In the genomic region with DNA sequence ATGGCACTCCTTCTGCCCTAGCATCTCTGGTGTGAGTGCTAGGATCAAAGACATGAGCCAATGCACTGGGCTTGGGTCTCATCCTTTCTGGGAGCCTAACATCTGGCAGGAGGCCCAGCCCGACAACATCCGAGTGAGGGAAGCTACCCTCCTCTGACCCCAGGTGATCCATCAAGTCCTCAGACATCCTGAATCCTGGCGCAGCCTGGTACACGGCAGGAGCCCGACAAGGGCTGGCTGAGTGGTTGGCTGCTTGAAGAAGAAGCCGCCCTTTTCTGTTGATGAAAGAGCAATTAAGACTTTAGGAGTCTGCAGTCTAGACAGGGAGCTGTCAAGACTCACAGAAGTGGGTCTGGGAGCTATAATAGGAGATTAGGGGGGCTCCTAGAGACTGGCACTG, we compare ENCODE assay signal across 12 mouse cellular contexts.
DNase-seq lines count a peak whose midpoint lies in the region; ATAC-seq and TF ChIP-seq lines count a peak whose summit lies in the region.
"Had no signal": no experiment of that assay in that cellular context is flagged by ENCODE, and none has a peak within 500 bp of the region (broad histone marks: within the 10 kb centered on the region; RNA-seq: fewer than 3 reads in every experiment).

No protein-coding gene starts in this region.

- no peak overlapping the region for H3K27ac ChIP-seq in liver, embryonic 12.5 days
- no peak overlapping the region for H3K27ac ChIP-seq in forebrain, embryonic 16.5 days (ENCODE audit: low read length)
- H3K27ac ChIP-seq in limb, embryonic 10.5 days: peak overlapping the region; percentile 89
- peak overlapping the region; percentile 93 for H3K27ac ChIP-seq in neural tube, embryonic 14.5 days (ENCODE audit: low read depth, low read length)
- H3K27ac ChIP-seq in left cerebral cortex, adult 2 months: no peak overlapping the region
- H3K27ac ChIP-seq: lung, embryonic 15.5 days had no signal

- DNase-seq in liver: peak; percentile 21
- peak; percentile 40 for DNase-seq in limb, embryonic 10.5 days (ENCODE audit: low spot score)
- no peak for DNase-seq in left cerebral cortex, adult 2 months (ENCODE audit: extremely low spot score in 1 of 2, low spot score in 2 of 2)
- DNase-seq in testis, postnatal 10 days (ENCODE audit: low spot score): no peak
- DNase-seq in layer of hippocampus, postnatal 14 days (ENCODE audit: low spot score in 2 of 2): no peak
- DNase-seq: cerebellum, adult 11 months; heart, postnatal 14 days had no signal

- ATAC-seq in liver, embryonic 12.5 days: no peak
- ATAC-seq in forebrain, embryonic 16.5 days: 0 out of 2 replicates have a peak, but pooled peaks have one; percentile 9
- no peak for ATAC-seq in neural tube, embryonic 14.5 days (ENCODE audit: low read depth)

- H3K4me1 ChIP-seq in liver, embryonic 12.5 days: peaks cover 4% of the 10 kb centered on the region; the same call in 1 of the 2 replicates
- peaks cover 41% of the 10 kb centered on the region for H3K4me1 ChIP-seq in forebrain, embryonic 16.5 days (replicated peaks; ENCODE audit: control insufficient read depth, insufficient read depth, low read length)
- H3K4me1 ChIP-seq in limb, embryonic 10.5 days: peaks cover 69% of the 10 kb centered on the region
- peaks cover 47% of the 10 kb centered on the region for H3K4me1 ChIP-seq in neural tube, embryonic 14.5 days (ENCODE audit: control insufficient read depth, insufficient read depth, low read length)

- WGBS in liver, embryonic 12.5 days (ENCODE audit: insufficient replicate concordance): 24% methylated on average over 6 of the region's 6 CpGs
- 51% methylated on average over 6 of the region's 6 CpGs for WGBS in forebrain, embryonic 16.5 days
- 5% methylated on average over 6 of the region's 6 CpGs for WGBS in limb, embryonic 10.5 days
- WGBS in neural tube, embryonic 14.5 days: 3% methylated on average over 6 of the region's 6 CpGs

- H3K4me2 ChIP-seq in liver, embryonic 12.5 days: no peak overlapping the region
- H3K4me2 ChIP-seq in forebrain, embryonic 16.5 days (ENCODE audit: low read length): no peak overlapping the region
- H3K4me2 ChIP-seq in neural tube, embryonic 14.5 days (ENCODE audit: low read depth, low read length): no peak overlapping the region
- H3K4me2 ChIP-seq: embryonic facial prominence, embryonic 13.5 days; lung, embryonic 15.5 days had no signal

- TF ChIP-seq CTCF in left cerebral cortex, adult 2 months (IDR thresholded peaks at IDR 0.05): no peak

- no peak overlapping the region for H3K4me3 ChIP-seq in liver, embryonic 12.5 days
- no peak overlapping the region for H3K4me3 ChIP-seq in forebrain, embryonic 16.5 days (replicated peaks; ENCODE audit: low read length)
- H3K4me3 ChIP-seq in limb, embryonic 10.5 days: no peak overlapping the region
- no peak overlapping the region for H3K4me3 ChIP-seq in neural tube, embryonic 14.5 days (ENCODE audit: low read depth, low read length)
- no peak overlapping the region for H3K4me3 ChIP-seq in left cerebral cortex, adult 2 months
- H3K4me3 ChIP-seq: embryonic facial prominence, embryonic 13.5 days; lung, embryonic 15.5 days had no signal

- intact Hi-C loops in left cerebral cortex, adult 2 months (cut with DNase I): loop anchor here (10.0 kb wide), 1 partner anchor 626 kb away; a partner anchor contains a TSS

- no peak overlapping the region for H3K9ac ChIP-seq in liver, embryonic 12.5 days
- H3K9ac ChIP-seq in forebrain, embryonic 16.5 days (replicated peaks; ENCODE audit: low read depth, low read length): no peak overlapping the region
- H3K9ac ChIP-seq in neural tube, embryonic 14.5 days (replicated peaks; ENCODE audit: low read depth, low read length): no peak overlapping the region
- H3K9ac ChIP-seq: embryonic facial prominence, embryonic 13.5 days; lung, embryonic 15.5 days had no signal

- H3K9me3 ChIP-seq in liver, embryonic 12.5 days (replicated peaks): no peaks in the 10 kb centered on the region
- no peaks in the 10 kb centered on the region for H3K9me3 ChIP-seq in forebrain, embryonic 16.5 days (ENCODE audit: control insufficient read depth, low read length)
- H3K9me3 ChIP-seq in limb, embryonic 10.5 days (replicated peaks): no peaks in the 10 kb centered on the region
- no peaks in the 10 kb centered on the region for H3K9me3 ChIP-seq in neural tube, embryonic 14.5 days (ENCODE audit: control insufficient read depth, low read length)
- H3K9me3 ChIP-seq: embryonic facial prominence, embryonic 13.5 days; lung, embryonic 15.5 days had no signal

- H3K36me3 ChIP-seq in liver, embryonic 12.5 days: no peaks in the 10 kb centered on the region
- H3K36me3 ChIP-seq in forebrain, embryonic 16.5 days (ENCODE audit: control insufficient read depth, insufficient read depth): no peaks in the 10 kb centered on the region
- no peaks in the 10 kb centered on the region for H3K36me3 ChIP-seq in limb, embryonic 10.5 days
- no peaks in the 10 kb centered on the region for H3K36me3 ChIP-seq in neural tube, embryonic 14.5 days (ENCODE audit: control insufficient read depth, insufficient read depth, low read length)
- H3K36me3 ChIP-seq: embryonic facial prominence, embryonic 13.5 days; lung, embryonic 15.5 days had no signal

- H3K27me3 ChIP-seq in liver, embryonic 12.5 days (replicated peaks): peaks cover 3% of the 10 kb centered on the region; the same call in 1 of the 2 replicates
- no peaks in the 10 kb centered on the region for H3K27me3 ChIP-seq in forebrain, embryonic 16.5 days (replicated peaks; ENCODE audit: control insufficient read depth, insufficient read depth, low read length)
- 0 out of 2 replicates have a peak, but pooled peaks cover 3% of the 10 kb centered on the region for H3K27me3 ChIP-seq in limb, embryonic 10.5 days (ENCODE audit: low read depth, poor library complexity, severe bottlenecking)
- no peaks in the 10 kb centered on the region; the same call in 1 of the 2 replicates for H3K27me3 ChIP-seq in neural tube, embryonic 14.5 days (ENCODE audit: control insufficient read depth, insufficient read depth, low read length)
- H3K27me3 ChIP-seq: embryonic facial prominence, embryonic 13.5 days; lung, embryonic 15.5 days had no signal

Comparison
In these comparisons a context has a peak if more than half of its experiments do, and no peak if none do; other contexts are left out.
1. DNase-seq: peak in liver (single experiment) and limb, embryonic 10.5 days (single experiment); none in left cerebral cortex, adult 2 months (0 of 2), testis, postnatal 10 days (single experiment) and layer of hippocampus, postnatal 14 days (0 of 2).
2. H3K27ac ChIP-seq: peak in limb, embryonic 10.5 days (single experiment) and neural tube, embryonic 14.5 days (single experiment); none in liver, embryonic 12.5 days (single experiment), forebrain, embryonic 16.5 days (single experiment) and left cerebral cortex, adult 2 months (single experiment).